Mouse (Mus musculus): ENCODE results near the gene Hnrnpa2b1. TPM values are rescaled to one million over a fixed set of nuclear protein-coding genes. Genes with fewer than 3 reads are reported as not detected.
A peak's percentile ranks its signal among the peaks of the same experiment; 100 is the strongest.
"Not testable (repeated sequence)": the region's sequence is repeated elsewhere in the genome, so short reads cannot be mapped to it uniquely, and the experiment has no call there.

The Hnrnpa2b1 gene
- total RNA-seq (2014; fragmentation: Nextera tagmentation) (1,156 and 1,577 TPM in 2 replicates), total RNA-seq (2017) (1,688 and 2,170 TPM in 2 replicates)

DNA sequence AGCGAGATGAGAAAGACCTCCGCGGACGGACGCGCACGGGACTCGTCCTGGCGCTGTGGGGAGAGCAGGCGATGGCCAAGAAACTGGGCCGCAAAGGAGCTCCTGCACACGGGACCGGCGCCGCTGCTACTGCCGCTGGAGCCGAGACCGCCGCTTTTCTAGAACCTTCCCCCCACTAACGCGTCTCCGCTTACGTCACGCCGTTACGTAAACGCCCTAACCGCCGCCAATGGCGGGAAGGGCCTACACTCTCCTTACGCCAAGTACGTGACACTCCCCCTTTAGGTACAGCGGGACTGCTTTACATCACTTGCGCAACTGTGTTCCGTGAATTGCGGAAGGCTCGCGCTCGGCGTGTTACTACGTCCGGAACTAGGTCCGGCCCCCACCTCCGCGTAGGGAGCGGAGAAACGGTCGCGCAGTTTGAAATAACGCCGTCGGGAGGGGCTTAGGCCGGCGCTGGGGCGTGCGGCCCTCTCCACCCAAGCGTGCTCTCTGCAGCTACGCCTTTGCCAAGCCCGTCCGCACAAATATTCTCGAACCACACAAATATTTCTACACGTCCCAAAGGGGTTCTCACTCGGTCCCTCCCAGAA lies at the start of gene Hnrnpa2b1:
Gene Hnrnpa2b1 (minus strand): TSS at position 180 of the 596 bp plus-strand sequence.
- ATAC-seq (replicated peaks; ENCODE audit: low FRiP score, low TSS enrichment, poor library complexity, severe bottlenecking): peak; percentile 77

DNA sequence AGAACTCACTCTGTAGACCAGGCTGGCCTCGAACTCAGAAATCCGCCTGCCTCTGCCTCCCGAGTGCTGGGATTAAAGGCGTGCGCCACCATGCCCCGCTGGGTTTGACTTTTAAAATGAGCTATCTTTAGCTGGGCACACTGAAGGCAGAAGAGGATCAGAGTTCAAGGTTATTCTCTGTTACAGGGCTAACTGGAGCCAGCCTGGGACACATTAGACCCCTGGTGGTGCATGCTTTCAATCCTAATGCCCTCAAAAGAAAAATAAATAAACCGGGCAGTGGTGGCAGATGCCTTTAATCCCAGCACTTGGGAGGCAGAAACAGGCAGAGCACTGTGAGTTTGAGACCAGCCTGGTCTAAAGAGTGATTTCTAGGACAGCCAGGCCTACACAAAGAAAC lies 45.2 kb upstream of the Hnrnpa2b1 start:
- ATAC-seq (replicated peaks; ENCODE audit: low FRiP score, low TSS enrichment, poor library complexity, severe bottlenecking): no peak

DNA sequence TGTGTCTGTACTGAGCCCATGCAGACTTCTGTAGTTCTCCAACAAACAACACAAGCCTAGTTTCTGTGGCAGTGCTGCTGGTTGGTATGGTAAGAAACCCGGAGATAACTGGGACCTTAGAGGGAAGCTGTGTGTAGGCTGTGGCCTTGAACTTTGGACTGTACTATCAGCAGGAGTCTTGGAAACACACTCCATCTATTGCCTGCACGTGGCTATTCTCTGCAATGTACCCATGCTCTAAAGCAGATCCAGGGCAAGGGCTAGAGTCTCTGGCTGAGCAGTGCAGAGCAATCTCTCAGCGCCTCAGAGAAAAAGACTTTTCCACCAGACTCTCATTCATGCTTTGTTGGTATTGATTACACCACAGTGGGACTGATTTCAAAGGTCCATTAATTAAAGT lies 44.1 kb upstream of the Hnrnpa2b1 start:
- ATAC-seq (replicated peaks; ENCODE audit: low FRiP score, low TSS enrichment, poor library complexity, severe bottlenecking): no peak

DNA sequence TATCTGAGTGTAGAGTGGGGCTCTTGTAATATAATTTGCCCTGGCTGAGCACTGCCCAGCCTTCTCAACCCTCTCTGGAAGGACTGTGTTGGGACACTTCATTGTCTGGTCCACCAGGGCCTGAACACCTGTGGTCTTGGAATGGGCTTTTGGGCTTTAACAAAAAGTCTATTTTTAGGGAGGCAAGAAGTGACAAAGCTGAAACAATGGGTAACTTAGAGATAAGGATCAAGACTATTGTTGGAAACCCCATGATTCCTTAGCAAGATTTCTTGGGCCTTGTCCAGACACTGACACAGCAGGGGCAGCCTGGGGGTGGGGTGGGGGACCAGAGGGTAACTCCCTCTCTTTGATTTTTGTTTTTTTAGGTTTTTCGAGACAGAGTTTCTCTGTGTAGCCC lies 41.3 kb upstream of the Hnrnpa2b1 start:
- no peak for ATAC-seq (replicated peaks; ENCODE audit: low FRiP score, low TSS enrichment, poor library complexity, severe bottlenecking)

DNA sequence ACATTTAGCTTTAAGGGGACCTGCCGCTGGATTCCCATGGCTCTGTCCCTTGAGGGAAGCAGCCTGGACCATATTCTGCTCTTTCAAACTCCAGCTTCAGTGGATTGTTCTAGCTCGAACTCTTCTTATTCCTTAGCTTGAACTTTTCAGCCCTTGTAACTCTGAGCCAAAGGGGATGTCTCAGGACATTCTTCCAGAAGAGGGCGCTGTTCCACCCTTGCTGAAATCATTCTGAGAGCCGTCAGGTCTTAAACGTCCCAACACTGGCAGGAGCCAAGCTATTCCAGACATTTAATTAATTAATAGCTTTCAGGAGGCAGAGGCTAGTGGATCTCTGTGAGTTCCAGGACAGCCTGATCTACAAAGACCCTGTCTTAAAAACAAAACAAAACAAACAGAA lies 40.4 kb upstream of the Hnrnpa2b1 start:
- ATAC-seq (replicated peaks; ENCODE audit: low FRiP score, low TSS enrichment, poor library complexity, severe bottlenecking): peak; percentile 66

DNA sequence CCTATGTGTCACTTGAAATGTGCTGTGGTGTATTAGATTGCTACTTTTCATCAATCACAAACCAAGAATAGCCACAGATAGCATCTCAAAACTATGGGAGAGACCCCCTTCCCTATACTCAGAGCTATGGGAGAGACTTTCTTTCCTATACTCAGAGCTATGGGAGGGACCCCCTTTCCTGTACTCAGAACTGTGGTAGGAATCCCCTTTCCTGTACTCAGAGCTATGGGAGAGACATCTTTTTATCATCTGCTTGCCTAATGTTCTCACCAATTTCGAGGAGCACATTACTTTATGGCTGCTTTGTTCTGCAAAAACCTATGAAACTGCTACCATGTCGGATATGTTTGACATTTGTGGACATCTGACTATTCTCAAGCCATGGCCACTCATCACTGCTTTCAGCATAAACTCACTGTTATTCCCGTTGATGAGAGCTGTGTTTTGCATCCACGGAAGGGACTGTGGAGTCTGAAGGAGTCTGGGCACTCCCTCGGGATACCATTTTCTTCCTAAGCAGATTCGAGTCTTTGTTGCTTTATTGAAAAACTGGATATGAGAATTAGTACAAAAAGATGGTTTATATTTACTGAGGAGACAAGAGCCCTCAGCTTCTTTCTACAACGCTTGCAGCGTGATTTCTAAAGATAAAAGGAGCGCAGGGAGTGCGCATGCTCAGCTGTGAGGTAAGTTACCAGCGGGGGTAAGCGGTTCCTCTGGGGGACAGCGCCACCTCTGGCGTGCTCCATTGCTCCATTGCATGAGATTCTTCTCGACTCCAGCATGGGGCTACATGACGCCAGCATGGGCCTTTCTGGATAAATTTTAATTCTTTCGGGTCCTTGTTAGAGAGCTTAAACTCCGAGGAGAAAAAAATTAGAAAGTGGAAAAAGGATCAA lies 39.3 kb upstream of the Hnrnpa2b1 start:
- peak; percentile 87 for ATAC-seq (replicated peaks; ENCODE audit: low FRiP score, low TSS enrichment, poor library complexity, severe bottlenecking)

DNA sequence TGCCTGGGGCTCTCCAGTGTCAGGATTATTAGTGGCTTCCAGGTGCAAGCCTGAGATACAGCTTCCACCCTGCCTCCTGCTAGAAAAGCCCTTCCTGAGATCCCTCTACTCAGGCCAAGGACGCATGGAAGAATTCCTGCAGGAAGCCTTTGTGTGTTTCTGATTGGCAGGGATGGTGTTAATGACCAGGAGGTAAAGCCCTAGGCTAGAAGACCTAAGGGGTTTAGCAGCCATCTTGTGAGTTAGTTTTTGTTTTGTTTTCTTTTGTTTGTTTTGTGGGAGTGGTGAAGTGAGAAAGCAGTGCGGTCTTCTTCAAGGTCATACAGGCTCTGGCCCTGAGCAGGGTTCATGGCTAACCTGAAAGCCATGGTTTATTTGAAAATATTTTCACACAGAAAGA lies 37.9 kb upstream of the Hnrnpa2b1 start:
- no peak for ATAC-seq (replicated peaks; ENCODE audit: low FRiP score, low TSS enrichment, poor library complexity, severe bottlenecking)

DNA sequence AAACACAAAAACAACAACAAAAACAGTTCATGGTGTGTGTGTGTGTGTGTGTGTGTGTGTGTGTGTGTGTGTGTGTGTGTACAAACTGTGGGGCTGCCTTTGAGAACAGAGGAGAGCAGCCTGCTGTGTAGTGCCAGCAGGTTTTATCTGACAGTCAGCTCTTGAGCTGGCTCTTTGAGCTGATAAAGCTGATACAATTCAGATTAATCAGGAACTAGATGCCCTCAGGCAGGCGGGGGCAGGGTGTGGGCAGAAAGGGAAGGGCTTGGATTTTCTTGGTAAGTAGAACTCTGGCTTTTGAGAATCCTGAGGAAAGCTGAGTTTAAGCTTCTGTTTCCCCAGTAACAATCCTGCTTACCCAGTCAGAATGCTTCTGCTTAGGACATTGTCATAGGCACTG lies 36.0 kb upstream of the Hnrnpa2b1 start:
- no peak for ATAC-seq (replicated peaks; ENCODE audit: low FRiP score, low TSS enrichment, poor library complexity, severe bottlenecking)

DNA sequence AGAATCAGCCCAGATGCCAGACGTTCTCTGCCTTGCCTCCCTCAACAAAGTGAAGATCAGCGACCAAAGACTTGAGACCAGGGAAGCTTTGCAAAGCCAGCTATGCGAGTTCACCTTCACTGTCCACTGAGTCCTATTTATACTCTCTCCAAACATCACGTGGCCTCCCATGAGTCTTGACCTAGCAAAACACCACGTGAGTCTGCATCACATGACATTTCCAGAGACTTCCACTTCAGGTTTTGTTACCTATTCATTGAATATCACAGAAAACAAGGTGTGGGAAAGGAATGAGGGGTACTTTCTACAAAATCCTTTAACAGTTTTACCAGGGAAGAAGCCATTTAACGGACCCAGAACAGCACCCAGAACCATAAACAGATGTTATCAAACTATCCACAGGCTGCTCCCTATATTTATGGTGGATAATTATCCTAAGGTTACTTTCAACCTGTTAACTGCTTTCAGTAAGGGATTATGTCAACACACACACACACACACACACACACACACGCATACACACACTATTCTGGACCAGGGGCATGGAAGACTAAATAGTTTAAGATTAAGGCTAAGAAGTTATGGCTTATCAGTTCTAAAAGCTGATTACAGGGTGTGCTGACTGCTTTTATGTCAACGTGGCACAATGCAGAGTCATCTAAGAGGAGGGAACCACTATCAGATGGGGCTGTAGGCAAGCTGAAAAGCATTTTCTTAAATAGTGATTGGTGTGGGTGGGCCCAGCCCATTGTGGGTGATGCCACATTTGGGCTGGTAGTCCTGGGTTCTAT lies 27.8 kb upstream of the Hnrnpa2b1 start:
- peak; percentile 41; the same call in 1 of the 2 replicates for ATAC-seq (replicated peaks; ENCODE audit: low FRiP score, low TSS enrichment, poor library complexity, severe bottlenecking)

DNA sequence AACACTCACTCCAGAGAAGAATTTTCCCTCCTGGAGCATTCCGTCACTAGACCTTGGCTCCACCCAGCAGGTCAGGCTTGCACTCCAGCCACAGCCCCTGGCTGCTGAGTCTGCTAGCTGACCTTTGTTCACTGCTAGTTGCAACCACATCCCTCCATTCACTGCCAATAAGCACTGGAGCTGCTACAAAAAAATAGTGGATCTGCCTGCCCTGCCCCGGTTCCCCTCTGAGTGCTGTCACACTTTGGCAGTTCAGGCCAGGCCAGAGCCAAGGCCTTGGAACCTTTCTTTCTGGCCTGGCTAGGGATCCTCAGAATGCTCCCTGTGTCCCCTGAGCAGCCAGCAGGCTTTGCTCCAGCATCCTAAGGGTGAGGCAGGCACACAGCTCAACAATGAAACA lies 20.1 kb upstream of the Hnrnpa2b1 start:
- ATAC-seq (replicated peaks; ENCODE audit: low FRiP score, low TSS enrichment, poor library complexity, severe bottlenecking): no peak

DNA sequence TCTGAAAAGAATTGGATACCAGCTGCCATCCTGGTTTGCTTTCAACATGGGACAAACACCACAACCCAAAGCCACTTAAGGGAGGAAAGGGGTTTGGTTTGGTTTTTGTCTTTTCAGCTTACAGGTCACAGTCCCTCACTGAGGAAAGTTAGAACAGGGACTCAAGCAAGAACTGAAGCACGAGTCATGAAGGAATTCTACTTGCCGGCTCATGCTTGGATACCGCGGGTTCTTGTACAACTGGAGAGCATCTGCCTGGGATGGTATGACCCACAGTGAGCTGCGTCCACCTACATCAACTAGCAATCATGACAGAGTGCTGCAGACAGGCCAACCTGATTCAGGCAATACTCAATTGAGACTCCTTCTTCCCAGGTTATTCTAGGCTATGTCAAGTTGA lies 17.0 kb upstream of the Hnrnpa2b1 start:
- ATAC-seq (replicated peaks; ENCODE audit: low FRiP score, low TSS enrichment, poor library complexity, severe bottlenecking): no peak

DNA sequence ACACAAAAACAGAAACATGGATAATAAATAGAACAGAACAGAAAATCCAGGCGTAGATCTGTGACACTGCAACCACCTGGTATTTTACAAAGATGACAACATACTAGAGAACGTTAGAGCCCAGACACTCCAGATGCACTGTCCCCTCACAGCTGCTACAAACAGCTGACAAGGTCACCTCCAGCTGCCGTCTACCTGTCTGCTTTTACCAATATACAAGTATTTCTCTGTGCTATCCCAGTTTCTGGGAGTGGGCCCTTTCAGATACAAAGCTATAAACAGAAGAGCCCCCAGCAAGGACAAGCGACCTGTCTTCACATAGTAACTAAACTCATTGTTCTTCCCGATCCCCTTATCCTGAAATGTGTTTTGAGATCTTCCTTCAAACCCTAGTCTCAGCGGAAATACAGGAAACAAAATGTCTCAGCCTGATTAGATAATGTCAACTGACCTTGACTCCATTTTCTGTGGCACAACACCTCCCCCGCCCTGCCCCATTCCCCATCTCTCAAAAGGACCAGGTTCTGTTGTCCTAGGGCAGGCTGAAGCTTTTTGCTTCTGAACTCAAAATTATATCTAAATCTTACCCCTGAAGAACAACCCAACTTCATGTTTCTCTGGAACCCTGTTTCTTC lies 16.5 kb upstream of the Hnrnpa2b1 start:
- peak; percentile 45 for ATAC-seq (replicated peaks; ENCODE audit: low FRiP score, low TSS enrichment, poor library complexity, severe bottlenecking)

DNA sequence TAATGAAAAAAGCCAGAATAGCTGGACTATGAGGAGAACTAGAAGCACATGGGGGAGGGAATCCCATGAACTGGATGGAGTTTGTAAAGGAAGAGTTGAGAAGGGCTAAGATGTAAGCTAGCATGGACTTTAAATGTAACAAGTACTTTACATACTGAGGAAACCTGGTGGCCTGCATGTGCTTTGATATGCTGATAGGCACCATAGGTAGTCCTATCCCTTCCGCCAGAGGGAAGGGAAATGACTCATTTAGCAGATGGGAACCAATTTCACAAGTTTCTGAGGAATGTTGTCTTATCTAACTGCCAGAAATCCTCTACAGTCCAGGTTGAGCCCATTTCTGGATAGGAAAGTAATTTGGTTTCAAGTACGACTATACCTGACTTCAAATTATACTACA lies 16.0 kb upstream of the Hnrnpa2b1 start:
- ATAC-seq (replicated peaks; ENCODE audit: low FRiP score, low TSS enrichment, poor library complexity, severe bottlenecking): peak; percentile 80

DNA sequence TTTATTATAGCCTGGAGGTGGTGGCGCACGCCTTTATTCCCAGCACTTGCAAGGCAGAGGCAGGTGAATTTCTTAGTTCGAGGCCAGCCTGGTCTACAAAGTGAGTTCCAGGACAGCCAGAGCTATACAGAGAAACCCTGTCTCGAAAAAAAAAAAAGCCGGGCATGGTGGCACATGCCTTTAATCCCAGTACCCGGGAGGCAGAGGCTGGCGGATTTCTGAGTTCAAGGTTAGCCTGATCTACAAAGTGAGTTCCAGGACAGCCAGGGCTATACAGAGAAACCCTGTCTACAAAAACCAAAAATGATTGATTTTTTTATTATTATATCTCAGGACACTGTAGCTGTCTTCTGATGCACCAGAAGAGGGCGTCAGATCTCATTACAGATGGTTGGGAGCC lies 14.9 kb upstream of the Hnrnpa2b1 start:
- ATAC-seq (replicated peaks; ENCODE audit: low FRiP score, low TSS enrichment, poor library complexity, severe bottlenecking): not testable (repeated sequence)

DNA sequence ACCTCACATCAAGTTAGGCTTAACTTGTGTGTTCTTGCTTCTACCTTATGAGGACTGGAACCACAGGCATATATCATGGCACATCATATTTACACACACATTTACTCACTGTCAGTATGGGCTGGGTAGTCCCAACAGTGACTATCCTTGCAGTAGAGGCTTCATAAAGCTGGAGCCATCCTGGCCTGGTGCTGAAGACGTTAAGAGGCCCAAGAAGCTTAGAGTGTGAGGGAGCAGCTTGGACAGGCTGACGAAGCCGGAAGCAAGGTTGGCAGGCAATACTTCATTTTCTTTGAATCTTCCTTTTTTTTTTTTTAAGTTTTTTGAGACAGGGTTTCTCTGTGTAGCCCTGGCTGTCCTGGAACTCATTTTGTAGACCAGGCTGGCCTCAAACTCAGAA lies 14.2 kb upstream of the Hnrnpa2b1 start:
- no peak for ATAC-seq (replicated peaks; ENCODE audit: low FRiP score, low TSS enrichment, poor library complexity, severe bottlenecking)

DNA sequence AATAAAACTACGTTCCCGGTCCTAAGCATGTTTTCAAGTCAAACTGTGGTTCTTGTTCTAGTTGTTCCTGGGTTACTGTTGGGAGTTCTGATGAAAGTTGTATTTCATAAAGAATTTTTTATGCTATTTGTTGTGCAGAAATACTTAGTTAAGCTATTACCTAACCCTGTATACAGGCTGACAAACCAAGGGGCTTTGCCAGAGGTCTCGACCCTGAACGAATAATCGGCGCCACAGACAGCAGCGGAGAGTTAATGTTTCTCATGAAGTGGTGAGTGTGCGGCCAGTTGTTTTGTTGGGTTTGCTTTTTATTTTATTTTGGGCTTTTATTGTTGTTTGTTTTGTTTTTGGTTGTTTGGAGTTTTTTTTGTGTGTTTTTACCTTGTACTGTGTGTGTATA lies 11.9 kb upstream of the Hnrnpa2b1 start:
- no peak for ATAC-seq (replicated peaks; ENCODE audit: low FRiP score, low TSS enrichment, poor library complexity, severe bottlenecking)

DNA sequence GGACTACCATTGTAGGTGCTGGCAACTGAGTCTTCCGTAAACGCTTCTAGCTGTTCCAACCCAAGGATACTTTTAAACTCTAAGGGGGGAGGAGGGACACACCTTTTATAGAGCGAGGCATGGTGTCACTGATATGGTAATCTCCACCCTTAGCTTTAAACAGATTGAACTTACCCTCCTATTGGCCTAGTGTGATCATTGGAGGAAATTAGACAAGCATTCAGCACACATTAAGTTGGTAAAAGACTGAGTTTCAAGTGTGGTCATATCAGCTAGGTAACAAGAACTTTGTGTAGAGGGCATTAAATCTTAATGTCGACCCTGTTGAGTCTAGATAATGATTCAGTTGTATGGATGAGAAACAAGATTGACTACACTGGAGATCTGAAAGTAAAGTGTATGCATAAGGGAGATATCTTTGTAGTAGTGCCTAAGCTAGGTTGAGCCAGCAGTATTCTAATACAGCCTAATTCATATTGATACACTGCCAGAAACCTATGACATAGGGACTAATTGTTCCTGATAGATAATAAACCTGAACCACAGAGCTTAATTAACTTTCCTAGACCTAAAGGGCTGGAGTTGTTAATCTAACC lies 9.5 kb upstream of the Hnrnpa2b1 start:
- peak; percentile 96 for ATAC-seq (replicated peaks; ENCODE audit: low FRiP score, low TSS enrichment, poor library complexity, severe bottlenecking)

DNA sequence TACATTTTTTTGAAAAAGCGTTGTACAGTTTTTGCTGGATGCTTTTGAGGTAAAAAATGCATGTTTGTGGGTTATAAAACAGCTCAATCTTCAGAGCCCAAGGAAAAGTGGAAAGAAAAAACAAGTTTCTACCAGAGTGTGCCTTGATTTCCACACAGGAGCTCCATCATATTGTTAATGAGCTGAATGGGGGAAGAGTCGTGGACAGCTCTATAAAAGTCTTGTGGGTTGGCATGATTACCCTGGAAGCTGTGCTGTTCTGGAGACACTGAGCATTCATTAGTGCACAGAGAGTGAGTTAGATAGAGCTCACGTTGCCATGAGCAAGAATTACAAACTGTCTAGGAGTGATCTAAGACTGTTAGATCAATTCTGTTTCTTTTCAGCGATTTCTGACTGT lies 2.5 kb upstream of the Hnrnpa2b1 start:
- no peak for ATAC-seq (replicated peaks; ENCODE audit: low FRiP score, low TSS enrichment, poor library complexity, severe bottlenecking)

DNA sequence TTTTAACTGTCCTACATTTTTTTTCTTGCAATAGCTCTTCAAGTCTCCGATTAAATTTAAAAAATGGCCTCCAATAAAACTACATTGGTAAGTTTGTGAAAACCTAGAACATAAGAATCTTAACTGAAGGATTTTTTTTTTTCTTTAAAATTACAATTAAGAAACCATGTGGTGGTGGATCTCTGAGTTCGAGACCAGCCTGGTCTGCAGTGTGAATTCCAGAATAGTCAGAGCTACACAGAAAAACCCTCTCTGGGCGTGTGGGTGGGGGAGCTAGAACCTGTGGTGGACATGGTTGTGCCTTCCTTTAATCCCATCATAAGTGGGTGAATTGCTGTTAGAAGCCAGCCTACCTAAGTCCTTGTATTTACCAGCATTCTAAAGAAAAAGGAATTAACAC lies 2.1 kb upstream of the Hnrnpa2b1 start:
- no peak for ATAC-seq (replicated peaks; ENCODE audit: low FRiP score, low TSS enrichment, poor library complexity, severe bottlenecking)

DNA sequence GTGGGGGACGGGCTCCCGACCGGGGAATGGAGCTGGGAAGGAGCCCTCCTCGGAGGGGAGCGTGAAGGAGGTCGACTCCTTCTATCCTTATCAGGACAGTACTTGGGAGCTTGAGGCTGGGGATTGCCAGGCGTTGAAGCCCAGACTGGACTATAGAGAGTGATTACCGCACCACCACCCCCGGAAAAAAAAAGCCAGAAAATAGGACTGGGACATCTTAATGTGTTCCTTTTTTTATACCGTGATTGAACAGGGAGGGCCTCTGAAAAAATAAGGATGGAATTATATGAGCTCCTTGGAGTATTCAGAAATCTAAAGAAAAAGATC lies 1.4 kb upstream of the Hnrnpa2b1 start:
- no peak for ATAC-seq (replicated peaks; ENCODE audit: low FRiP score, low TSS enrichment, poor library complexity, severe bottlenecking)

Measured in megakaryocyte-erythroid progenitor cell, adult 5-6 weeks (primary cell).